Mouse (Mus musculus): ENCODE data around the gene Nek11. TPM values are rescaled to one million over a fixed set of nuclear protein-coding genes. Genes with fewer than 3 reads are reported as not detected.
"Not testable (repeated sequence)": the region's sequence is repeated elsewhere in the genome, so short reads cannot be mapped to it uniquely, and the experiment has no call there.

Gene Nek11
- total RNA-seq, 2 experiments from 2014 or later = not detected

GRCm38 (mm10) chr9:105182392-105182791 lies 212.9 kb downstream of the Nek11 start:
- no peak for ATAC-seq (replicated peaks; ENCODE audit: low FRiP score, poor library complexity, severe bottlenecking)

DNA sequence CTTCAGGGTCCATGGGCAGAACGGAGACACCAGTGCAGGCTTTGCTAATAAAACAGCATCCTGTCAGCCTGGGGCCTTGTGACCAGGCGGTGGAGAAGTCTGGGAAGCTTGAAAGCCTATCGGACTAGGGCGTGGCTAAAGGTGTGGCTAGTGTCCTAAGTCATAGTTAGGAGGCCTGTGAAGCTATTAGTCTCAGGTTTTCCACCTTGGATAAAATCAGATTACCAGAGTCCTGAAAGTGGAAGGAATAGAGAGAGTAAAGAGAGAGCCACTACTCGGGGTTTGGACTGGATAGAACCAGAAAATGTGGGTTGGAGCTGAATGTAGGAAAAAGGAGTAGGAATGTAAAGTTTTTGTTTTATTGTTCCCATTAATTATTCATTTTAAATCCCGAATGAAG lies 250.3 kb downstream of the Nek11 start, which contains the start of gene 1700080E11Rik:
Gene 1700080E11Rik (minus strand): TSS at position 101 of the 400 bp plus-strand sequence.
- no peak for ATAC-seq (replicated peaks; ENCODE audit: low FRiP score, poor library complexity, severe bottlenecking)

GRCm38 (mm10) chr9:105139204-105139603 lies 256.1 kb downstream of the Nek11 start:
- ATAC-seq (replicated peaks; ENCODE audit: low FRiP score, poor library complexity, severe bottlenecking) = no peak

DNA sequence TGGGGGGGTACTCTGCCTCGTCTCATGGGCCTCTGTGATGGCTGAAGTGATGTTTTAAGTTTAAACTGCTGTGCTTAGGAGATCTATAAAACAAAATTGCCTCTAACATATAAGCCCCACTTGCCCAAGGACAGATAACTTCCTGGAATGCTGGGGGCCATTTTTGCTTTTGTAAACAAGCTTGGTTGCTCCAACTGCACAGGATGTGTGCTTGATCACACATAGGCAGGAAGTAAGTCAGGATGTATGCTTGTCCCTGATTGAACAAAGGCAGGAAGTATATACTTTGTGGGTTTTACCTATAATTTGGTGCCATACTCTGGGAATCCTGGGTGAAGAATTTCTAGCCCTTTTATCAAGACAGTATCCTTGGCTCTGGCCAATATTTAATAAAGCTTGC lies 258.9 kb downstream of the Nek11 start:
- ATAC-seq (replicated peaks; ENCODE audit: low FRiP score, poor library complexity, severe bottlenecking) = no peak

- no peak for ATAC-seq (replicated peaks; ENCODE audit: low FRiP score, poor library complexity, severe bottlenecking)
Measured at GRCm38 (mm10) chr9:105134536-105134935, 260.8 kb downstream of the Nek11 start.

- peak; percentile 43 for ATAC-seq (replicated peaks; ENCODE audit: low FRiP score, poor library complexity, severe bottlenecking)
Measured at GRCm38 (mm10) chr9:105132002-105132367, 263.3 kb downstream of the Nek11 start.

DNA sequence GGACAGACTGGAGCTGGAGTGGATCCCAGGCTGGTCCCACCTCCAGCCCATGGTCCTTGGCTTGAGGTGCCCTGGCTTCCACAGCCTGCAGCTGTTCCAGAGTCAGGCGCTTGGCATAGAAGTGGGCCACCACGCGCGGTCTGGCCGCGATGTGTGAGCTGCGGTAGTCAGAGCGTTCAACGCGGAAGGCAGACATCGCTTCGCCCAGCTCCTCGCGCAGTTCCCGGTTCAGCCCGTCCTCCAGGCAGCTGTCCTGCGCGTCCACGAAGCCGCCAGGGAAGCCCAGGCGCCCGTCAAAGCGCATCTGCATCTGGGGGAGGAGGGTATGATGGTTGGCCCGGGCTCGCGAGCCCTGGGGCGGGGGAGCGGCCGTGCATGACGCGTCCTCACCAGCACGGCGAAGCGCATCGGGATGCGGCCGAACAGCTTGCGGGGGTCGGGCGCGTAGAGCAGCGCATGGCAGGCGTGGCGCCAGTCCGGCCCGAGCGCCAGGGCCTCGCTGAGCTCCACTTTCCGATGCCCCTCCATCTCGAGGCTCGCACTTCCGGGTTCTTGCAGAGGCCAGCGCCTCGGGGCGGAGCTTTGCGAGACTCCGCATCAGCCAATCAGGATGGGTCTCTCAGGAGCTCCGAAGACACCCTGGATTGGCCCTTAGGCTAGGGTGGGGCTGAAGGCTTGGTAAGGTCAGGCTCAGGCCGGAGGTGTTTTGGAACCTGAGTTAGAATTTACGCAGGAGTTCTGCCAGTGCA lies 263.9 kb downstream of the Nek11 start, which contains the start of gene Nudt16:
Gene Nudt16 (minus strand): TSS at position 572 of the 749 bp plus-strand sequence.
- ATAC-seq (replicated peaks; ENCODE audit: low FRiP score, poor library complexity, severe bottlenecking) = peak; percentile 98

- ATAC-seq (replicated peaks; ENCODE audit: low FRiP score, poor library complexity, severe bottlenecking) = no peak
Measured at GRCm38 (mm10) chr9:105130331-105130730, 265.0 kb downstream of the Nek11 start.

- not testable (repeated sequence) for ATAC-seq (replicated peaks; ENCODE audit: low FRiP score, poor library complexity, severe bottlenecking)
Measured at GRCm38 (mm10) chr9:105125206-105125605, 270.1 kb downstream of the Nek11 start.

Other genes with a start within 250 kb of the Nek11 start
- 6.5 TPM in 1 of 2 replicates, not detected in the other for gene Aste1, start 132 bp downstream of the Nek11 start, total RNA-seq (2015; ENCODE audit: low replicate concordance)
- gene Aste1, start 132 bp downstream of the Nek11 start, total RNA-seq (2017; ENCODE audit: low replicate concordance) = 3.6 and 7.5 TPM in 2 replicates
- gene Atp2c1, start 131.8 kb upstream of the Nek11 start, total RNA-seq (2015; ENCODE audit: low replicate concordance) = 13.0 and 28.1 TPM in 2 replicates
- gene Atp2c1, start 131.8 kb upstream of the Nek11 start, total RNA-seq (2017; ENCODE audit: low replicate concordance) = 25.2 and 37.4 TPM in 2 replicates
- 4.6 and 13.0 TPM in 2 replicates for gene Pik3r4, start 247.5 kb upstream of the Nek11 start, total RNA-seq (2015; ENCODE audit: low replicate concordance)
- 4.2 and 5.0 TPM in 2 replicates for gene Pik3r4, start 247.5 kb upstream of the Nek11 start, total RNA-seq (2017; ENCODE audit: low replicate concordance)